Mouse (Mus musculus) gastrocnemius, adult 18-20 months (tissue): ENCODE measurements around the gene Hils1. TPM values are rescaled to one million over a fixed set of nuclear protein-coding genes. Genes with fewer than 3 reads are reported as not detected.
"Not testable (repeated sequence)": the region's sequence is repeated elsewhere in the genome, so short reads cannot be mapped to it uniquely, and the experiment has no call there.

Experiments used
- DNase-seq: peaks from one replicate; pipeline ENCODE4 v3.0.0; 2021; ENCODE audit warnings: low spot score
- total RNA-seq, 2 experiments: library from RNA; stranded (reverse); gene quantifications; 2 replicates each; pipeline ENCODE4 v1.2.3; 2021

Gene Hils1
- total RNA-seq, 2 experiments from 2014 or later, result not detected

GRCm38 (mm10) chr11:94952169-94952568 lies 15.2 kb upstream of the Hils1 start:
- no peak for DNase-seq

- no peak for DNase-seq
Measured at GRCm38 (mm10) chr11:94955103-94955502, 12.3 kb upstream of the Hils1 start.

- DNase-seq, result peak; percentile 60
Measured at GRCm38 (mm10) chr11:94957693-94958064, 9.7 kb upstream of the Hils1 start.

GRCm38 (mm10) chr11:94958065-94958858 lies 9.1 kb upstream of the Hils1 start:
- DNase-seq, result peak; percentile 93

GRCm38 (mm10) chr11:94962534-94963101 lies 4.8 kb upstream of the Hils1 start:
- no peak for DNase-seq

GRCm38 (mm10) chr11:94968187-94968586 lies 794 bp downstream of the Hils1 start:
- DNase-seq, result no peak

- not testable (repeated sequence) for DNase-seq
Measured at GRCm38 (mm10) chr11:94969709-94970108, 2.3 kb downstream of the Hils1 start.

GRCm38 (mm10) chr11:94970210-94970943 lies 3.0 kb downstream of the Hils1 start:
- peak; percentile 78 for DNase-seq

- DNase-seq, result no peak
Measured at GRCm38 (mm10) chr11:94971895-94972615, 4.7 kb downstream of the Hils1 start.

GRCm38 (mm10) chr11:94972887-94973286 lies 5.5 kb downstream of the Hils1 start:
- DNase-seq, result no peak

- peak; percentile 77 for DNase-seq
Measured at GRCm38 (mm10) chr11:94973313-94973712, 5.9 kb downstream of the Hils1 start.

GRCm38 (mm10) chr11:94974951-94975350 lies 7.6 kb downstream of the Hils1 start:
- peak; percentile 54 for DNase-seq

GRCm38 (mm10) chr11:94976199-94976598 lies 8.8 kb downstream of the Hils1 start, which contains the start of gene Sgca:
TSS of gene Sgca (minus strand) at chr11:94976327.
- peak; percentile 64 for DNase-seq

GRCm38 (mm10) chr11:94978178-94978915 lies 11.0 kb downstream of the Hils1 start:
- no peak for DNase-seq

GRCm38 (mm10) chr11:94978947-94979346 lies 11.6 kb downstream of the Hils1 start:
- peak; percentile 98 for DNase-seq

GRCm38 (mm10) chr11:94979462-94980179 lies 12.2 kb downstream of the Hils1 start:
- DNase-seq, result no peak

- no peak for DNase-seq
Measured at GRCm38 (mm10) chr11:94985140-94985539, 17.7 kb downstream of the Hils1 start.

GRCm38 (mm10) chr11:94985822-94986221 lies 18.4 kb downstream of the Hils1 start:
- no peak for DNase-seq

GRCm38 (mm10) chr11:94986435-94986834 lies 19.0 kb downstream of the Hils1 start:
- DNase-seq, result no peak

- no peak for DNase-seq
Measured at GRCm38 (mm10) chr11:94987341-94987740, 19.9 kb downstream of the Hils1 start.
